Mouse (Mus musculus) gastrocnemius, postnatal 36 days (tissue): ENCODE measurements at regions not wholly inside any gene's neighbourhood (a gene's known extent, or its start where the extent isn't known, plus 50 kb on each side); places are given as distances from the start of the nearest gene placed in this dataset.

ENCODE experiments used
- DNase-seq, 2 experiments: peaks; one replicate each; pipeline ENCODE4 v3.0.0; 2022
- intact Hi-C: fragments of 180-260 bp; cut with DNase I; formaldehyde crosslinking; loops from one replicate; pipeline ENCODE4 v1.15.1; 2025

DNA sequence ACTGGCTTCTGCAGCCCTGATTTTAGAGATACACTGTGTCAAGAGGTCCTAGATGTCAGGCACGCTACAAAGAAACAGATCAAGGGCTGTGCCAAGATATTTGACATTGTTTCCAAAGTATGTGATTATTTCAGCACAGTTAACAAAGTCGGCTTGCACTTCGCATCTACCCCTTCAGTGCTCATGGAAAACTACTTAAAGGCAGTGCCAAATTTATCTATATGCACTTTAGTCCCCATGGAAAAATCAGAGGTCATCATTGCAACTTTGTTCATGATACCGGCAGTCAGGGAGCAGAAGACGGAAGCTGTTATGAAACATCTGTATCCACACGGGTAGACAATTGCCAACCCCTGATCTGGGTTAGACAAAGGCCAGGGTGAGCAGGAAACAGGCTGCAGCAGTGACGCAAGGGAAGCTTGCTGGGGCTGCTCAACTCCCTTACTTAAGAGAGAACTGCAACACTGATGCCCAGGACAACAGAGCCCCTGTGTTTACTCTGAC, 143.2 kb downstream of the Plk2 start:
- no peak for DNase-seq
- intact Hi-C loops: no loop called here

DNA sequence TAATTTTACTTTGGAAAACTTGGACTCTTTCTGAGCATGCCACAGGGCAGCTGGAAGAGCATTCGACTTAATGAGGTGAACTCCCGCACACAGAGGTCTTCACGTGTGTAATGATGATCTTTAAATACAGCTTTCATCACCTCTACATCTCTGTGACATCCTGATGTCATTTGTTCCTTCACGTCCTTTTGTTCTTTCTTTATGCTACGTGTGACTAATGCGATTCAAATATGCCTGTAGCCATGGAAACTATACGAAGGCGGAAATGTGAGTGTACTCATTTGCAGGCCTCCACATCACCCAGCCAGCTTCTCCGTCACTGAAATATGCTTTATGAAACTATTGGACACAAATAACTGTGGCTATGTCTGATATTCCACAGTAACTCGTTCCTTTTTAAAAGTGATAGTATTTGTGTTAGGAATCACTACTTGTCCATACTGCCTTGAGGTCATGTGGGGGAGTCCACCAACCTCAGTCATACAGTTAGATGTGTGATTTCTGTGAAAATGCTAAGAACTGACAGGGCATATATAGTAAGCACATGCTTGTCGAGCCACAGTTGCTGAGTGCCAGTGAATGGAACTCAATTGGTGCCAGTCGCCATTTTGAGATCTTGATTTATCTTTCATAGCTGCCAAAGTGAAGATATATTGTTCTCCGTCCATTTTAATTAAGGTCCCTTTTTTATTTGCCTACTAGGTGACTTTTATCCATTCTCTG, 145.9 kb downstream of the Plk2 start:
- intact Hi-C loops: no loop called here
- DNase-seq: no peak

DNA sequence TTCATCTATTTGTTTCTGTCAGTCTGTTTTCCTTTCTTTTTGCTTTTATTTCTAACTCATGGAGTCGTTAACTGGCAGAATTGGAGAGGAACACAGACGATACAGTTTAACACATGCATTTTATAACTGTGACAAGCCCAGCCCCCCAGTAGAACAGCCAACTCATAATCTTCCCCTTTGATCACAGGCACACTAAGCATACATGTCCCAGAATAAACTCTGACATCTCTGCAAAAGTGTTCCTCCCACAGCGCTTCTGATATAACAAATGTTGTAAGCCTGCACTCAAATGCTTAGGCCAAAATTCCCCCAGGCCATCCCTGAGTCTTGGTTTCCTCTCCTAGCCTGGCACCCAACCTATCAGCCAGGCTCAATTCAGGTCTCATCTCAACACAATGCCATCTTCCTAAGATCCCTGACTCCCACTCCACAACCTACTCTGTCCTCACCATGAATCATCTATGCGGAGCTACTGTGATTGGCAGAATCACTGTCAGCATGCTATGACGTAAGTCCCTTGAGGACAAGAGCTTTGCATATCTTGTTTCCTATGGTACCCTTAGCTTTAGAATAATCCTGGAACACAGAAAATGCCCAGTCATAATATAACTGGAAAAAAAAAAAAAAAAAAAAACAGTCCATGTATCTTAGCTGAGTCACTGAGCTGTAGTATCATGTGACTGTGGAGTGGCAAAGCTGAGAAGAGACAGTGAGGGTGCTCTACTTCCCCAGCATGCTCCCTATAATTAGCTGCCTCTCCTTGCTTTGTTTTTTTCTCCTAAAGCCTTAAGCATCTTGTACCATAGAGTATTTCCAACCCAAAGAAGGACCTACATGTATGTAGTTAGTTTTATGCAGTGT, 146.7 kb downstream of the Plk2 start:
- intact Hi-C loops: no loop called here
- DNase-seq: no peak

DNA sequence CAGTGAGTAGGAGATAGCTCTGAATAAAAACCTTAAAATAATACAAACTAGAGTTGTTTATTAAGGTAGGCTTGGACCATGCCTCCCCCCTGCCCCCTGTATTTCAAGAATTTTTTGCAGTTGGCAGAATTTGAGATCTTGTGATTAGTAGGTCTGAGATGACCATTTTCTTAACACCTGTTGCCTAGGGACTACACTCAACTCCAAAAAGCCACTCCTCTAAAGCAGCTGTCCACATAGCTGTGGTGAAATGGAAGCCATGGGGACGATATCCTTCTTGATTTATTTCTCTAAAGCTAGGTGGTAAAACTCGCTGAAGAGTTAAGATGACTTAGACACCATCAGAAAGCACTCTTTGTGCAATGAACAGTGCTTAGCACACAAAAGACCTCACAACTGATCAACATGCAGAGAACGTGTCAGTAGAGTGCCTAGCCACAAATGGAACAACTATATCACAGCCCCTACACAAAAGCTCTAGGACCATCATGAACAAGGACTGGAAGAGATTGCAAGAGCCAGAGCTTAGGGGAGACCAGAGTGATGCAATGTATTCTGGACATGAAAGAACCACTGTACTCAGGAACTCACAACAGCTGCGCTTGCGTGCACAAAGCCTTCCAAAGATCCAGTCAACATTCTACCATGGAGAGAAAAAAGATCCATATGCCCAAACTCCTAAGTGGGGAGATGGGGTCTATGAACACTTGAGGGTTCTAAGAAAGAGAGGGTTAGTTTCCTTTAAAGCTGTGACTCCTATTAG, 147.6 kb downstream of the Plk2 start:
- no peak for DNase-seq
- intact Hi-C loops: no loop called here

DNA sequence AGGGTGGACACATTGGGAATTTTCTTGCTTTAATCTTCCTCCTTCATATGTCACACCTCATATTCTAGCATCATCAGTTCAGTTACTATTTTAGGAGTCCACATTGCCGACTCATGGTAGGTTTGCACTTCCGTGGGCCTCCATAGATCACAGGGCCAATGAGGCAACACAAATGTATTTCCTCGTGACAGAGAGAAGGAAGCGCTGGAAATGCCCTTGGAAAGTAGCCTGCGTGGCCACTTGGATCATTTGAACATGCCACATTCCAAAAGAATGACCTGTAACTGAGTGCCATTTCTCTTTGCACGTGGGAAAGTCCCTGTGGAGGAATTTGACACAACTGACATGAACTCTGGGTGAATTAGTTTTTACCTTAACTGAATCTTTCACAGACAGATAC, 150.6 kb downstream of the Plk2 start:
- no peak for DNase-seq
- intact Hi-C loops: no loop called here

DNA sequence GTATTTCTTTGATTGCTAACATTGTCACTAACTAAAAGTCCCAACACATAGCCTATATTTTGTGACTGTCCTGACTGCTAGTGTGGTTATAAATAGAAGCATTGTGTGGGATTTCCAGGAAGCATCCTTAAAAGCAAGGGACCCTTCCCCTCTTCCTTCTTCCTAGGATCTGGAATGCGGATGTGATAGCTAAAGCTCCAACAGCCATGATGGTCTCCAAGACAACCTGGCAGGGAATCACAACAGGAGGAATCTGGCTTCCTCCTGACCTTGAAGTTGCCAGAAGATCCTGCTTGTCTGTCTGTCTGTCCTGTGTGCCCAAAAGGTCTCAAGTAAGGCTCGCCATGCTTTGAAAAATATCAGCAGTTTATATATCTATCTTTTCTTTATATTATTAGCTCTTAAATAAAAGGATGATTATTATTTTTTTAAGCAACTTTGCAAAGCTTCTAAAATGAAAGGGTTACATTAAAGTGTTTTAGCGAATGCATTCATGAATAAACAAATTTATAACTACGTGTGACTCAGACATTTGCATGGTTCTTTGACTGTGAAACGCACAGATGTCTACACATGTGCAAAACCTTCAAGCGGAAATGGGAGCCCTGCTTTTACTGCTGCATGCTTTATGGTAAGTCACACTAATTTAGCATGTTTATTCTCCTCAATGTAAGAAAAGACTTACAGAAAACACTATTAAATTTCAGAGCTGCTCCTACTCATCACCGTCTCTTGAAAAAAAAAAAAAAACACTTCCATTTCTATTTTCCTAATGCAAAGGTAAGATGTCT, 160.9 kb downstream of the Plk2 start:
- DNase-seq: no peak
- intact Hi-C loops: no loop called here

DNA sequence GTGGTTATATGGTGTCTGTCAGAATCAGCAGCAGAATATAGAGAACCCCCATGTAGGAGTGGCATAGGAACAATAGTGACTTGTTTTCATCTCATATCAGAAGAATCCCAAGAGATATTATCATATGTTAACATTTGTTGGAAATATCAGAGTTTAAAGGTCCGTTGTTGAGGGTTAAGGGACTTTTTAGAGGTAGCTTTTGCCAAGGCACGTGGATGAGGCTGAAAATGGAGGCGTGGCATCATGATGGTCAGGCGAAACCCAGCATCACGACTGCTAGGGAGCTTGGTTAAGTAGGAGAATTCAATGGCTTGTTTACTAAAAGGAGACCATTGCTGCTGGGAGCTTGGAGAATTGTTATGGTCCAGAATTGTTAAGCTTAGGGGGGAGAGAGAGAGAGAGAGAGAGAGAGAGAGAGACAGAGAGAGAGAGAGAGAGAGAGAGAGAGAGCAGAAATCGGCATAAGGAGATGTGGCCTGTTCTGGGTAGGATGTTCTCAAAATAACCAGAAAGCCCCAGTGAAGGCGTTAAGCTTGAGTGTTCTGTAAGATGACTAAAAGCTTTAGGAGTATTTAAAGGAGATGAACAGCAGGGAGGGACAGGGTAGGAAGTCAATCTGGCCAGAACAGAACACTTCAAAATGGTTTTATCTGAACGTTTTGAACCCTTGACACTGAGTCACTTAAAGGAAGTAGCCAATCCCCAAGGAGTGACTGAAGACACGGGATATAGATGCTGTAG, 161.7 kb downstream of the Plk2 start:
- intact Hi-C loops: no loop called here

DNA sequence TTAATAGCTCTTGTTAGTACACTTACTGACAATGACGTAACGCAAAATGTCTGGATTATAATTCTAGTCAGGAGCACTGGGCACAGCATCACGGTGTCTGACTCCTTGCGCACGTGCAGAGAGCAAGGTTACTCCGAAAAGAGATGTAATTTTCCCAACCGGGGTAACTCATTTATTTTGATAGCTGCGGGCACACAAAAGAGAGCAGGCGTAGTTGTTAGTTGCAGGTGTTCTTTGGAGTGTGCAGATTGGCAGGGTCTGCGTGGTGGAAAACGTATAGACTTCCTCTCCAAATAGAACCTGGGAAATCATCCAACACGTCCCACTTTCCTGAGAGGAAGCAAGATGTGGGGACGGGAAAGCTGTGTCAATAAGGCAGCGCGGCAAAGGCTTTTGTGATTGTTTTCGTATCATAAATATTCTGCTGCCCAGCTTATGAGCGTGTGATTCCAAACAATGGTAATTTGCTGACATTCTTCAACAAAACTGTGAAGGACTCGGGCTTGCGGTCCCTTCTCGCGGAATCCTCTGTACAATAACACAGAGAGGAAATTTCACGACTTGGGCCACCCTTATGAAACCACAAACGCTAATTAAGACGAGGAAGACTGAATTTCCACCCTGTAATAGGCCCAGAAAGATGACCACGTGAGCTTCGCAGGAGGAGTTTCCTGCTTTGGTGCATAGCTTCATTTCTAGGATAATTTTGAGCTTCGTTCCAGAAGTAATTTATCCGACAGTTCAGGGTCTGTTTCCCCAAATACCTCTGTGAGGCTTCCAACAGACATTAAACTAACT, 163.3 kb downstream of the Plk2 start:
- intact Hi-C loops: no loop called here
- DNase-seq: no peak

More for the DNA sequence above, 161.7 kb downstream of the Plk2 start:
- no peak for DNase-seq

DNA sequence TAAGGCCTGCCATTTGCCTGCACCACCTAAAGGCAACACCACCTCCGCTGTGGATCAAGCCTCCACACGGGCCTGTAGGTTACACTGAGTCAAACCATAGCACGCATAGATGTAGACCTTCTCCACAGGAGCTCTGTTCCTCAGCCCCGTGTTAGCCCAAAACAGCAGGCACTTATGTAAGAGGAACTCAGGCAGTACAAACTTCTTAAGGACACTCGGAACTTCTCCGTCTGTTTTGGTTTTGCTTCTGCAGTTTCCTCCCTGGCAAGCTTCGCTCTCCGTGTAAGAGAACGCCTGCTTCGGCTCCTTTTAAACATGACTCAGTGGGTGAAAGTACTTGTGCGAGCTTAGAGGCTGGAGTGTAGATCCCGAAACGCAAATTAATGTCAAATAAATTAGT, 165.7 kb downstream of the Plk2 start:
- intact Hi-C loops: no loop called here
- no peak for DNase-seq

DNA sequence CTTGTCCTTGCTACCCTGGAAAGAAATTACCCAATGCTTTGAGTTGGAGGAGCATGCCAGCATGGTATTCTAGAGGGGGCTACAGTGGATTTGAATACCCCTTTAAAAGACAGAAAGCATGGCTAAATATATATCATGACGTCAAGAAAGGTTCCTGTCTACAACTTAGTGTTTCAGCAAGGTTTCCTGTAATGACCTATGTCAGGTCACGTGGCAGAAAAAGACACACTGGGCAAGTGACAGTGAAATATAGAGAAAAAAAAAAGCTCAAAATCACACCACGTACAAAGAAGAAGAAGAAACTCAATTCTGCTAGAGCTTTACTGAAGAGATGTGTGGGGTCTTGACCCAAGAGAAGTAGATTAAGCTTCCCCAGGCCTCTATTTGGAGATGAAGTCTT, 167.7 kb downstream of the Plk2 start:
- intact Hi-C loops: no loop called here
- DNase-seq: no peak

DNA sequence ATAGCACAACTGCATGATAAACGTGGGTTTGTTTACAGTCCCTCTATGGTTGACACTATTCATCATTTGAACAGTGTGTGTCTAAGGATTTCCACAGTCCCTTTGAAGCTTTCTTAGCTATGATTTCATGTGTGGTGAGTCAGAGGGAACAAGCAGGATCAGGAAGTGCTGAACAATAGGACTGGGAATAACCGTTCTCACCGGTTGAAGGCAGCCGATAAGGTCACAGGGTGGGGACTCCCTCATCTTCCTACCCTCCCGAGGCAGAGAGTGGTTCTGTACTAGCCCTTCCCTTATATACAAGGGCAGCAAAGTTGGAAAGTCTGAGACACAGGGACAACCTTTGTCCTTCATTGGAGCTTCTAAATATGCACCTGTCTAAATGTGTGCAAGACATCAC, 168.1 kb downstream of the Plk2 start:
- intact Hi-C loops: no loop called here
- no peak for DNase-seq

DNA sequence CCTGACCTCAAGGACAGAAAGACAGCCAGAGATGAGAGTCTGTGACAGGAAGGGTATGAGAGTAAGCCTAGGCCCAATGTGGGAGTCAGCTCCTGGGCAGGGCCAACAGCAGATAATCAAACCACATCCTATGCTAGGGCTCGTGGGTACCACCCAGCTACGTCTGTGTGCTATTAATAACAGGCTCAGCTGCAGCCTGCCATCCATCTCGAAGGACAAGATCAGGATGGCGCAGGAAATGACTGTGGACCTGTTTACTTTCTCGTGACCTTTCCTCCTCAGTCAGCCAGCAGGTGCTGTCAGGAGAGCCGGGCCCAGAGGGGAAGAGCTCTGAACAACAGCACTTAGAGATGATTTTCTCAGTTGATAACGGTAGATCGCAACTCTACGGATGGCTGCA, 169.1 kb downstream of the Plk2 start:
- DNase-seq: no peak
- intact Hi-C loops: no loop called here

DNA sequence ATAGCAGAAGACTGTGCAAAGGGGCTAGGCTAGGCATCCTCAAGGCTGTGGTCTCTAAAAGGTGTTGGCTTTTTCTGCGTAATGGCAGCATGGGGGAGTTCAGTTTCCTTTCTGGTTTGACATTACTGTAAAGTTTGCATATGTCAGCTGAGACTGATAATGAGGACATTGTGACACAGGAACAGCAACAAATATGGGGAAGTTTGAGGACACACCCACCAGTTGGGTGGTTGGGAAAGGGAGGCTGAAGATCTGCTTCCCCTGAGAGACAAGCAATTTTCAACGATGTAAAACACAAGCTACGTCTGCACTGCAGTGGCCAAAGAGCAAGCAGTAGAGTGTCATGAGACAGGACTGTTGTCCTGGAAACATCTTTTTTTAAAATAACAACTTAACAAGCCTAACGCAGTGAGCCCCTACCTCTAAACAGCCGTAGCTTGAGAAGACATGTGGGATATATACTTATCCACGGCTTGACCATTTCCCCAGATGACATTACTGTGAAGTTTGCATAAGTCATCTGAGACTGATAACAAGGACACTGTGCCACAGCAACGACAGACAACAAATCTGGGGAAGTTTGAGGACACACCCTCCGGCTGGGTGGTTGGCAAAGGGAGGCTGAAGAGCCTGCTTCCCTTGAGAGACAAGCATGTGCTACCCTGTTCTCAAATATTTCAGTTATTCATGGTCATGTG, 173.8 kb downstream of the Plk2 start:
- intact Hi-C loops: no loop called here
- no peak for DNase-seq

DNA sequence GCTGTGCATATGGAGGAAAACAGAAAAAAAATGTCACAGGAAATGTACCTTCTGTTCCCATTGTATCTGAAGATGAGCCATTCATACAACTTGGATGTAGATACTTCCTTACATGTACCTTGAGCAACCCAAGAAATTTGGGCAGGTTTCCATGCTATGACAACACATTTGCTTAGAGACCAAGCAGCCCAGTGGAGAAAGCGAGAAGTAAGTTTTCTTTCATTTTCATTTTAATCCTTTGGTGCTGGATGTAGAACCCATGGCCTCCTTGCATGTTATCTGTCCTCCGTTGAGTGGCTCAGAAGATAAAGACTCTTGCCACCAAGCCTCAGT, 174.3 kb downstream of the Plk2 start:
- DNase-seq: no peak
- intact Hi-C loops: no loop called here

DNA sequence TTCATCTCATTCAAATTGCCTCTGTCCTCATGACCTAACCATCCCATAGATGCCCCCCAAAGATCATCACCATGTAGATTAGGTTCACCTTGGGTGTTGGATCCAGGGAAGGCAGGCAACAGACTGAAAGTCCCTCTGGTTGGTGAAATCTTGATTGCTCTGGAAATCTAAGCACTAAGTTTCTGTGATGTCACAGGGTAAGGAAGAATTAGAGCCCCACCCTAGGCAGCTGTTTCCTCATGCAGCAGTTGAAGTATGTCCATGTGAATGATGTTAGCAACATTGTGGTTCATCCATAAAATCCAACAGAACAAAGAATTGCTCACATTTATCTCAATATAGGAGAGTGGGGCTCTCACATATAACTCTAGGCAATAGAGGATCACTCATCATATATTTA, 175.5 kb downstream of the Plk2 start:
- intact Hi-C loops: no loop called here
- DNase-seq: no peak

DNA sequence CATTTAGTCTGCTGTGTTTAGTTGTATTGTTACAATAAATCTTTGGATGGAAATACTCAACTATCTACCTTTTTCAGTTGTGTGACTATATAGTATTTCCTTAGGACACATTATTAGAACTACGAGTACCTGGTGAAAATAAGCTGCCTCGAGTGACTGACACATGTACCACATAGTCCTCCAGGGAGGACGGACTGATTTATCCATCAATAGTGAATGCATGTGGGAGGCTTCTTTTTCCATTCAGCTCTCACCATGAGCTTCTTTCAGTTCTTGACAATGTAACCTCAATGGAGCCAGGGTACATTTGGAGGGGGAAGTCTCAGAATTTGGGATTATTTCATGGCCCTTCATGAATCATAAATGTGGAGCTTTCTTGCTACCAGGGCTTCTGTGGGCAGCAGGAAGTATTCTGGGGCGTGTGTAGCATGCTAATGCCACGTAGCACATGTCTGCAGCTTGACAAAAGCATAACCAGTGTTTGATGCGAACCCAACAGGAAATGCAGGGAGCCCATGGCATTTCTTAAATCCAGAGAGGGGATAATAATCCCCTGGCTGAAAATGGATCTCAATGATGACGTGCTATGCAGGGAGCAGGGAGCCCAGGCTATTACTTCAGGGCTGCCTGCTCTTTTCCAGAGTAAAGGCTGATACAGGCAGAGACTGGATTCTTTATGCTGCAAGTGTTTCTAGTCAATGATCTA, 178.7 kb downstream of the Plk2 start:
- intact Hi-C loops: no loop called here
- no peak for DNase-seq

DNA sequence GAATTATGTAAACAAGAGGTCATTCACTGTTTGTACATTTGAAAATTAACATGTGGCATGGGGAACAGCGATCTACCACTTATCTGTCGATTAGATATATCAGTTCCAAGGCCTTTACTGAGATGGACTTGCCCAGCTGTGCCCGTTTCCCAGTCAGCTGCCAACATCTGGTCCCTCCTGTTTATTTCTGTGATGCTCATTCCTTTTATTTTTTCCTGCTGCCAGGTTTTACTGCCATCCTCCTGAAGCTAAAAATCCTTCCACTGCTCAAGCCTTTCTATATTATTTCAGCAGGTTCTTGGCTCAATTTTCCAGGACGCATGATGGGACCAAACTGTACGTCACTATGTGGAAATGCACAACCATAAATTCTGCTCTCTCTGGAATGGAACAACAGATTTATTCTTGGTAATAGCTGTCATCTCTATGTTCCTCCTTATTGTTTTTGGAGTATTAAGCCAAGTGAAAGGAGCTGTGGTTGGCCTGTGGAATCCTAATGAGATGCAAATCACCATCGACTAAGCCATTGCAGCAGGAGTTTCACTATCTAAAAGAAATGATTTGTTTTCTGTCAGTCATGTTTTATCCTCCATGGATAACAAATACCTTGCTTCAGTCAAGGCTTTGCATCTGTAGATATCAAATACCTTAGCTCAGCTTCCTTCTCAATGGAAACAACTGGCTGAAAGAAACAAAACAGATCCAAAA, 180.1 kb downstream of the Plk2 start:
- DNase-seq: no peak
- intact Hi-C loops: no loop called here
